Mouse (Mus musculus) spleen, postnatal 10 days (tissue): Measurements from ENCODE around the gene Gm4792.

ENCODE experiments used
- DNase-seq, 2 experiments: peaks; one replicate each; pipeline ENCODE4 v3.0.0; 2021 to 2022; ENCODE audit warnings: low spot score in 2 of 2

Gene Gm4792

DNA sequence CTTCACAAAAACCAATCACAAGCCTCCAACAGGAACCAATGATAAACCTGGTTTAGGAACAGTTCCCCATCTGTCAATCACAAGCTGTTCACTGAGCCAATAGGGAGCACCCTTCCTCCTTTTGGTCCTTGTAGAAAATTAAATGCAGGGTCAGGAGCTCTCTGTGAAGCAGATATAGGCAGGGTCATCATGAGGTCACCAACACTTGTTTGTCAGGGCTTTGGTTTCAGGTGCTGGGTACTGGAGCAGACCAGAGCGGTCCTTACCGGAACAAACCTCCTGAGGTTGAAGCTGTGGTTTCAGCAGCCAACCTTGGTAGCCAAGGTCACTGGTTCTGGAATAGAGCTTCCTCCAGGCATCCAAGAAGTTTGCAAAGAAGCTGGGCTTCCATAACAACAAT lies 798 bp upstream of the Gm4792 start:
- no peak for DNase-seq

DNA sequence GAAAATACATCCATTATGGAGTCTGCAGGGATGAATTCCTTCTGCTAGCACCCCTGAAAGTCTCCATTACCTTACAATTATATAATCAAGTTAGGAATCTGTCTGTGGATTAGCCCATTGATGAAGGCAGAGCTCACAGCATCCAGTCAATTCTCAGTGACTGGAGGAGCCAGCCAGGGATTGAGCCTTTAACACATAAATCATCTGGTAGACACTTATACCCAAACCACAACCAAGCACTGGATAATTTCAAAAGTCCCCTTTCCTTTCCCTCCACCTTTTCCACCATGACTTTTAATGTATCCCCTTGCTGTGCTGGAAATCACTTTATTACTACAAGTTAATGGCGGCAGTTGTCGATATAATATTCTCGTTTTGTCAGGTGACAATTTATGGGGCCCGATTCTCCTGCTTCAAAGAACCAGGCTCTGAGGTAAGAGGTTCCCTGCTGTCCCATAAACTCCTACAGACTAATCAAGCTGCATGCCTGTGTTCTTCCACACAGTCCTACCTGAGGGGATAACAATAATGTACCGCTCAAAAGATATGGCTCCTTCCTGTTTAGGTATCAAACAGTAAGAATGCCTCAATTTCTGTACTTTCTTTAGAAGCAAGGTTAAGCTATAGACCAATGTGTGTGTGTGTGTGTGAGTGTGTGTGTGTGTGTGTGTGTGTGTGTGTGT lies 2.4 kb downstream of the Gm4792 start:
- no peak for DNase-seq

DNA sequence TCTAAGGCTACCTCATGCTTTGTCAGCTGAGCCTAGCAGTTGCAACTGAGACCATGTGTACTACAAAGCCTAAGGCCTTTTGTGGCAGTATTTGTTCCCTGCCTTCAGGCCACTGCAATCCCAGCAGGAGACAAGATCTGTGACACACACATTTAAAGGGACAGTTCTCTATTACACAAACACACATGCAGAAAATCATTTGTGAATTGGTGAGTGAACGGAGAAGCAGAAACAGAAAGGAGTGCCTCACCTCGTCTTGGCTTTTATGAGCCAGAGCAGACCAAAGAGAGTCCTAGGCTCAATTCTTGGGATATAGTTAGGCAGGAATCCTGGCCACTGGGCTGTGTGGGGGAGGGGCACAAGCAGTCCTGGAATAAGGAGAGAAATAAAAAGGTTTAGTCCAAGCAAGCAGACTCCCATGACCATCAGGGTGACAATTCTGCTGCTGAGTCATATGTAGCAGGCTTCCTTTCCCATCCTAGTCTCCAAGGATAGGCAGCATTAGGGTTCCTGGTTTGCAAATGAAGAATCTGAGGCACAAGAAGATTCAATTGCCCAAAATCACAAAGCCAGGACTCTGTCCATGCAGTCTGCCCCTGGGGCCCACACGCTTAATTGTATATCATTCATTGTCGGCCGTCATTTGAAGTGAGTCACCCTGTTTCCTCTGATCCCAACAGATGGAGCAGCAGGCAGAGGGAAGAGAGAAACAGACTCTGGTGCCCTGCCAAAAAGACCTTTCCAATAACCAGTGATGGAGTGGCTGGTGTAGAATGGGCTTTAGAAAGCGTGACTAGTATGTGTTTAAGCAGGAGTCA lies 3.4 kb downstream of the Gm4792 start:
- DNase-seq = no peak

DNA sequence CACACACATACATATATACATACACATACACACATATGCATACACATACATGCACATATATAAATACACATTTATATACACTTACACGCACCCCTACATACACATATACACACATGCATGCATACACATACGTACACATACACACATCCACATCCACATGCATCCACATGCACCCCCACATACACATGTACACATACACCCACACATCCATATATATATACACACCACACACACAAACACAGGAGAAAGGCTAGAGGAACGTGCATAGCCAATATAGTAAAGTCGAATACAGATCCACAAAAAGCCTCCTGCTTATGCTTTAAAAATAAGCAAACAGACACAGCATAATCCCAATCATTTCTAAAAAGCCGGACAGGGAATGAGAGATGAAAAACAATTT lies 4.1 kb downstream of the Gm4792 start:
- no peak for DNase-seq

DNA sequence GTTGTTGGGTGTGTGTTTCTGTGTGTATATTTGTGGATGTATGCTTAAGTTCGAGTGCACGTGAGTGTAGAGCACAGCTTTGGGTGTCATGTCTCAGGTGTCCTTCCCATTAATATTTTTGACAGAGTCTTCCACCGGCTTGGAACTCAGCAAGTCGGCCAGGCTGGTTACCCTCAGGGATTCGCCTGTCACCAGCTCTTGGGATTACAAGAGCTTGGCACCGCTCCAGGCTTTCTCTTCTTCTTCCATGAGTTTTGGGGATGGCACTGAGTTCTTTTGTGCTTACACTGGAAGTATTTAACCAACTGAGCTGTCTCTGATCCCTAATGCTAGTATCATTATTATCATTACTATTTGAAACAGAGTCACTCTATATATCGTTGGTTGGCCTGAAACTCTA lies 15.7 kb downstream of the Gm4792 start:
- DNase-seq = no peak

DNA sequence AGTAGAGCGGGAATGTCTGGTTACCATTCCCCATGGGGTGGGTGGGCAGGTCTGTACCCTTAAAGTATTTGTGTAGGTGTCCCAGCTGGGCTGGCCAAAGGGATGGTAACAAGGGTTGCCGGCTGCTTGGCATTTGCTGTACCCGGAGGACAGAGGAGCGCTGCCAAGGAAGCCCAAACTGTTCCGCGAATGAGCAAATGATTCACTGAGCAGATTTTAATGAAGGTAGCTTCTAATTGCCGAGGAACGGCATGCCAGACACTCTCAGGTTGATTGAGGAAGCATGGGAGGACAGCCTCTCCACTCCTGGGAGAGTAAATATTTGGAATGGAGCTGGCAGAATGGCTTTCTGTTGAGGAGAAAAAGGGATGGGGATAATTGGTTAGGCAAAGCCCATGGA lies 16.3 kb downstream of the Gm4792 start:
- DNase-seq = no peak

DNA sequence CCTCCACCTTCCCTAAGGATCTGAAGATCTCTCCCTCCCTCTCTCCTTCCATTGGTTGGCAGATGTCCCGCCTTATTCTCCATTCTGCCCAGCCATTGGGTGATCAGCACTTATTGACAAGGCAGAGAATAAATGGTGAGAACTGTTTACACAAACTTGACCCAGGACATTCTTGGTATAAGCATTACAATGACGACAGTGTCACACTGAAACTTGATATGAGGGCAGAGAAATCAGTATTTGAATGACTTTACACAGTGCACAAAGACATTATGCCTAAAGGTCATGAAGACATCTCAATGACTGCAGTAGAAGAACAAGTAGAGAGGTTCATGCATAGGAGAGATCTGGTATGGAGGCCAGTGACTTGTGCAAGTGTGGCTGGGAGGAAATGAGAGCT lies 22.0 kb downstream of the Gm4792 start:
- DNase-seq = no peak

DNA sequence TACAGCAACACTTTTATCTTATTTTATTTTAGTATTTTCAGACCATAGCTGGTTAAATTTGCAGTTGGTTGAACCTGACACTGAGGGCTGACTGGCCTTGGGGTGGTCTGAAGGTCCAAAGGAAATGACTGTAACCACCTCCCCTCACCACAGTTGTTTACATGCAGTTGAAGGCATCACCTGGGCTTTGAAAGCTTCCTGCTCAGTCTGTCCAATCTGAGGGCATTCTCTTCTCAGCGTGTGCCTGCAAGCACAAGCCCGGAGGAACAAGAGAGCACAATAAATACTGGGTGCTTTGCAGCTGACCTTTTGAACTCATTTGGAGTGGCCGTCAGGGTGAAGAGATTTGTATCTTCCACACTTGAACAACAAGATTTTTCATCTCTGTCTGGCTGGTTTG lies 23.2 kb downstream of the Gm4792 start:
- no peak for DNase-seq

DNA sequence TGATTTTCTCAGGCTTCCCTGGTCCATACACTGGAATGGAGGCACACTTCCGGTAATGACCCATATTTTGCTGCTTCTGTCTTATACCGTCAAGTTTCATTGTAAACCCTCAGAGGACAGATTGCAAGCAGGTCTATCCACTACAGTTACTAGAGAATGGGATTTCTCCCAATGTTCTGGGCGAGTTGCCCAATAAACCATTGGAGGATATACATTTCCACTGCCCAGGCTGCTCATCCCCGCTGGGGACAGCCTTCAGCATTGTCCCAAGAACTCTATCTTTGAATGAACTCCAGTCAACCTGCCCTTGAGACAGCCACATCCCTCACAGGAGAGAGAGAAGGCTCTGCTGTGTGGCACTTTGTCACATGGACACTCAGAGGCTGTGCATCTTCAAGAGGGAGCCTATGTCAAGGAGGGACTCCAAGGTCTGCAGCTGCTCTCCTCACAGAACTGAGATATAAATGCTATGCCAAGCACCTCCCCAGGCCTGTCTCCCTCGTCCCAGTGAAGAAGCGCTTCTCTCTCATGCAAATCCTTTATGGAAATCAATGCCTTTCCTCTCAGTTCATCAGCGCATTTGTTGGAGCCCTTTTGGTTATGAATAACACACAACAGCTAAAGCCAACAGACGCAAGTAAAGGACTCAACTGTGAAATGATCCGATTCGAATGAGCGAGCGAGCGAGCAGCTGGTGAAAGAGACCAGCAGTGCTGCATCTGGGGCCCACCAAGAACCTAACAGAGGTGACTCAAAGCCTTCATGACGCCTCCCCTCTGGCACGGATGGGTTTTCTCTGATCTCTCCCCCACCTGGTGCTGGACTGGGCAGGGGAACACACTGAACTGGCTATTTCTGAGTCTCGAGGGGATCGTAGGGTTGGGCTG lies 32.6 kb downstream of the Gm4792 start:
- no peak for DNase-seq

DNA sequence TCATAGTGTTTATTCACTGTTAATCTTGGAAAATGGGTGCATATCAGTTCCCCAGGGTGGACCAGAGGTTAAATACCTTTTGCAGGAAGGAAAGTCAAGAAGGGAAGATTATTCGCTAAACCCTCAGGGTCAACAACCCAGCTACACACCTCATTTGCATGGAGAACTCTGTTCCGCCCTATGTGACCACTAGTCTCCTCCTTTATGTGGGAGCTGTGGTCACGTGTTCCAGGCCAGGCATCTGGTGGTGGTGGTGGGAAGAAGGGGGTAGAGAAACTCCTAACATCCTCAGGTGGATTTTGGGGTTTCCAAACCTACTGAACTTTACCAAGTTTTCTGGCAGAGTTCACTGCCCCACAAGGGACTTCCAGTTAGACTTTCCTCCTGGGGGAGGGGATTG lies 35.3 kb downstream of the Gm4792 start:
- no peak for DNase-seq

DNA sequence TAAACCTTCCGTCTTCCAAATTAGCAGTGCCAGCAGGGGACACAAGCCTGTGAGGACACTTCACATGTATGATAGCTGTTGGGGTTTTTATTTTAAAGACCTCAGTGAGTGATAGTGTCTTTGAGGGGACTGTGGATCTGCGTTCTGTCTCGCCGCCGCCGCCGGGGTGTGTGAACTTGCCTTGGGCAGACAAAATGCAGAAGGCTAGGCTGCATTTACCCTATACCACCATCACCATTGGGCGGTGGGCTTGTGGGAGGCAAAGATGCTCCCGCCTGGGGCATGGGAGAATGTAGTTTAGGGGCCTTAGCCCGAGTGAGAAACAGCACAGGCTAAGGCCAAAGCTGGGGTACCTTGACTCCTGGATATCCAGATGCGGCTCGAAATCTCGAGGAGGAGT lies 35.9 kb downstream of the Gm4792 start:
- DNase-seq = no peak

DNA sequence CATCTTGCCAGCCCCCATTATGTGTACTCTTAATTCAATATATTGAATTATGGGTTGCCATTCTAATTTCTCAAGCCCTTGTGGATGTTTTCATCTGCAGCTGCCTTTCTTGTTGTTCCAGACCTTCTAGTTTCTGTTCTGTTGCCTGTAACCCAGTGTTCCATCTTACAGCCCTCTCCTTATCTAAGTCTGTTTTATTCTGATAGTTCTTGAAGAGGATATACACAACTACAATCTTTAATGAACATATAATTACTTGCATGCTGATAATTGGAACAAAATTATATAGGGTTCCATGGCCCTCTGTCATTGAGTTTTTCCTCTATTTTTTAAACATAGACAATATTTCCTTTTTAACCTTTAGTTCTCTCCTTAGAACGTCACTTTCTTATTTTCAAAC lies 38.0 kb downstream of the Gm4792 start:
- DNase-seq = no peak

DNA sequence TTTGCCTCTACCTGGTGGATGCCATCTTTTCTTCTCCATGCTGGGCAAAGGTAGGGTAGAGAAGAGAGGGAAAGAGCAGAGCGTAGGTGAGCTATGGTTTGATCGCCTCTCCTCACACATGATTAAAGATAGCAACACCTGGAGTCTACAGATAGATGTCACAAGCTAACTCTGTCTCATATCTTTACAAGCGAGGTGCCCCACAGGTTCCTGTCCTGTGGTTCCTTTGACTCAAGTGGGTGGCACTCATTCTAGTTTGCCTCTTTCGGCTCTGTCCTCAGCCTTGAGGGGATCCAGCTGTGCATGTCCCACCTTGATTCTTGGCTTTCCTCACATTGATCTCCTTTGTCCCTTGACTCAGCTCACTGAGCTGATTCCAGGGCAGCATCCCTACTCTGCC lies 42.0 kb downstream of the Gm4792 start:
- DNase-seq = no peak

DNA sequence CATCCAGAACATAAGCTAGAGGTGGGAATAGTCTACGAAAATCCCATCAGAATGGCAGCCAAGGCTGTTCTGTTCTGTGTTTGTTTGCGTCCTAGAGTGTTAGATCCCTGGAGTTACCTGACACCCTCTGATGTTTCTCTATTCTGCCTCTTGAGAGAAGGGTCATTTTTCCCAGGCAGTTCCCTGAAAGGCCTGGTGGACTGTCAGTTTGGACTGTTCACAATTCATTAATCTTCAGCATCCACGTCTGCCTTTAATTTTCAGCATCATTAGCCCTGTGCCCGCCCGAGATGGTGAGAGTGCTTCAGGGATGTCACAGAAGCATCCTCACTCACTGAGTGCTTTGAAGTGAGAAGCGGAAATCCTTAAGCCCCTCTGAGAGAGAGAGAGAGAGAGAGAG lies 42.8 kb downstream of the Gm4792 start:
- DNase-seq = no peak

DNA sequence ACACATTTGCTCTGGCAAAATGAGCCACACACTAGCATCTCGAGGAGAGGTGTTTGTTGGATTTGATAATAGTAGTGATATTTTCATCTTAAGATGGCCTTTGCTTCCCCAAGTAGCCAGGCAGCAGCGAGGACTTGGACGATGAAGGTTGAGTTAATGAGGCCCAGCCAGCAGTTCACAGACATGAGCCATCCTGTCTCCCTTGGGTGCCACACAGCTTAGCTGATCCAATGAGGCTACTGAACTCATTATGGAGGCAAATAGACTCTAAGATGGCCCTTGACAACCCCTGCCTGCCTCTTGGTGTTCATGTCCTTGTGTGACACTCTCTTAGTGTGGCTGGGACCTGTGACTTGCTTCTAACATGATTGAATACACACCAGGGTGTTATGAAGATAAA lies 43.7 kb downstream of the Gm4792 start:
- DNase-seq = no peak

DNA sequence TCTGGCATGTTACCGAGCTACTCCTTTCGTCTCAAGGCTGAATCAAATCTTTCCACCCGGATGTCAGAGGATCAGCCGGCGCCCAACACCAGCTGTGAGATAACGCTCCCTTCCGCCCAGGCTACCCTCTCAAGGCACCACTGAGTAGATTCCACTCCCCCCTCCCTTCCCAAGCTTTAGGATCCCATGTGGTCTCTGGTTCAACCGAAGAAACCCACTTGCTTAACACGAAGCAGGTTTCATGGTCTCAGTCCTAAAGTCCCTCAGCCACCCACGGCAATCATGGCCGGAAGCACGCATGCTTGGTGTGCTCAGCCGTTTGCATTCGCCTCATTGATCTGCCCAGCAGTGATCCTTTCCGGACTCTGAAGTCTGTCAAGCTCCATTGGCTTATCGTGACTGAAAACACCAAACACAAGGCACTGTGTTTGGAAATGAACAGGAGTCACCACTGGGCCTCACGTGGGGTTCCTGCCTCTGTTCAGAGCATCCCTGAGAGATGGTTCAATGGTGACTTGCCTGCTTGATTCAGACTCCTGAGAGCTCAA lies 45.2 kb downstream of the Gm4792 start:
- no peak for DNase-seq

DNA sequence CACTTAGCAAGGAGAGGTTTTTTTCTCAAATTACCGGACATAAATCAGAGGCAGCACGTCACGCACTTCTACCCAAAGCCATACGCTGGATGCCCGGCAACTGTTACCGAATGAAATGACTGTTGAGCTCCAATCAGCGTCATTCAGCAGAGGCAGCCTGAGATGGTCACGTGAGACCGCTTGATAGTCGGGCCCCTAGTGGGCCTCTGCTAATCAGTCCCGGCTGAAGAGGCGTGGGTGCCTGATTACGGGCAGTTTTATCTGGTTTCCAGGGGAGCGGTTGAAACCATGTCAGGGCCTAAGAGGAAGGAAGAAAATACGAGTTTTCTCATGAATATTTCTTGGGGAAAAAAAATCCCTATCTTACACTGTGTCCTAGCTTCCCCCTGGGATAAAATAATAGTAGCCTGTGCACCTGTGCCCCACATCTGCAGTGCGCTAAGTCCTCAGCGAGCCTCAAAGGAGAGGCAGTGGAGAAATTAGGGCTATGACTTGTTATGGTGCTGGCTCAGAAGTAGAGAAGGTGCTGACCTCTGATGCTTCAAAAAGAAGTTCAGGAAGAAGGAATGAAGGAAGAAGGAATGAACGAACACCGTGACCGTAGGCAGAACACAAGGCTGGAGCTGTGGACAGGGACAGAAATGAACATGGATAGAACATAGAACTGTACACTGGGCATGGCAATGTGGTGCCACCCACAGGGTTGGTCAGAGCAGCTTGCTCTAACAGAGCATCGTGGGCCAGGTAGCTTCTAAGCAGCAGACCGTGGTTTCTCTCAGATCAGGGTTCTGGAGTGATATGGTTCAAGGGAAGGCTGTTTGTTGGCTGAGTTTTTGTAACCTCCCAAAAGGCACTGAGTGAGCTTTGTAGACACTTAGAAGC lies 48.7 kb downstream of the Gm4792 start:
- DNase-seq = peak in 1 of 2 experiments; percentile 43

DNA sequence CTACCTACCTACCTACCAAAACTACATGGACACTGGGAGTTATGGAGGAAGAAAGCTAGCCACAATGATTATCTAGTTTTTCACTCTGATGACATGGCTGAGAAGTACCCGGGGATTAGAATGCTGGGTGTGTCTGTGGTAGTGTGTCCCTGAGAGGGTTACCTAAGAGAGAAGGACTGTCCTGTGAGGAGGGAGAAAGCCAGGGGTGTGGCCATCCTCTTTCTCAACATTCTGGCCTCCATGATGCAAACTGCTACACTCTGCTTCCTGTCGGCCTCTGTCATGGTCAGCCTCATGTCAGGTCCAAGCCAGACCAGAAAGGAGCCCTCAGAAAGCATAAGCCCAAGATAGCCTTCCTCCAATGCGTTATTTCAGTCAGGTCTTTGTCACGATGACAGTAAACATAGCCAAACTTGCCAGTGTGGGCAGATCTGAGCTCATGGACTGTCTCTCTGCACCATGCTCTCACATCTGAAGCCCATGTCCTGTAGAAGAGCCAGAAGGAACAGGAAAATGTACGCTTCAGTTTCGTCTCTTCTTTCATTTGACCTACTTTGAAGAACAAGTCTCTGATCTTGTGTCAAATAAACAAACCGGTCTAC lies 50.7 kb downstream of the Gm4792 start:
- DNase-seq = no peak
